Mouse (Mus musculus) heart, embryonic 14.5 days (tissue): ENCODE data around the gene Myd88. TPM values are rescaled to one million over a fixed set of nuclear protein-coding genes. Genes with fewer than 3 reads are reported as not detected.

ENCODE experiments used
- ATAC-seq: fragments of 200-750 bp; cut with Nextera tagmentation; 2 replicates; pipeline ENCODE4 v1.8.0; 2017; ENCODE audit warnings: low read depth, moderate TSS enrichment; ENCODE audit not compliant: insufficient number of reproducible peaks, insufficient read depth, low FRiP score
- H3K27ac ChIP-seq, 2 experiments: fragments of 200-500 bp in 1 of 2; fragments of 300-500 bp in 1 of 2; sonication (generic) in 1 of 2; replicated peaks in 1 of 2; 2 replicates each; pipeline ENCODE4 v1.5.1; 2012 to 2014; ENCODE audit warnings: low read depth in 2 of 2, low read length in 2 of 2, control low read depth in 1 of 2, mild to moderate bottlenecking in 1 of 2, mixed read lengths in 1 of 2; ENCODE audit not compliant: control insufficient read depth in 1 of 2, insufficient read depth in 1 of 2
- H3K27me3 ChIP-seq: fragments of 300-500 bp; sonication (generic); 2 replicates; pipeline ENCODE4 v1.6.1; 2014; ENCODE audit warnings: mild to moderate bottlenecking, low read length, control low read depth; ENCODE audit not compliant: control insufficient read depth, insufficient read depth
- H3K36me3 ChIP-seq: fragments of 300-500 bp; sonication (generic); 2 replicates; pipeline ENCODE4 v1.6.1; 2014; ENCODE audit warnings: mild to moderate bottlenecking, control low read depth, low read length, mixed read lengths; ENCODE audit not compliant: control insufficient read depth, insufficient read depth
- H3K4me1 ChIP-seq, 2 experiments: fragments of 200-500 bp in 1 of 2; fragments of 300-500 bp in 1 of 2; sonication (generic) in 1 of 2; 2 replicates each; pipeline ENCODE4 v1.6.1; 2012 to 2014; ENCODE audit warnings: low read length in 2 of 2, control low read depth in 1 of 2, mixed read lengths in 1 of 2; ENCODE audit not compliant: control insufficient read depth in 2 of 2, insufficient read depth in 2 of 2
- H3K4me2 ChIP-seq: fragments of 300-500 bp; sonication (generic); 2 replicates; pipeline ENCODE4 v1.6.1; 2014; ENCODE audit warnings: mild to moderate bottlenecking, low read length
- H3K4me3 ChIP-seq, 2 experiments: fragments of 200-500 bp in 1 of 2; fragments of 300-500 bp in 1 of 2; sonication (generic) in 1 of 2; 2 replicates each; pipeline ENCODE4 v1.5.1; 2012 to 2014; ENCODE audit warnings: low read length in 2 of 2, mild to moderate bottlenecking in 2 of 2, control low read depth in 1 of 2, low read depth in 1 of 2, moderate library complexity in 1 of 2; ENCODE audit not compliant: control insufficient read depth in 1 of 2, insufficient read depth in 1 of 2
- H3K9ac ChIP-seq: fragments of 300-500 bp; sonication (generic); 2 replicates; pipeline ENCODE4 v1.6.1; 2014; ENCODE audit warnings: mild to moderate bottlenecking, low read length
- H3K9me3 ChIP-seq: fragments of 300-500 bp; sonication (generic); 2 replicates; pipeline ENCODE4 v1.6.1; 2016; ENCODE audit warnings: low read length, control low read depth; ENCODE audit not compliant: control insufficient read depth
- WGBS: fragments of 180-500 bp; shearing (Covaris S2); extraction: QIAGEN DNeasy Blood & Tissue Kit; methylation state at CpG from one replicate; pipeline ENCODE4 v1.1.7; 2014; 5-methylcytosine and 5-hydroxymethylcytosine counted together
- polyA plus RNA-seq: library from polyadenylated mRNA; unstranded; fragments of >200 nt; fragmentation: Nextera tagmentation; extraction: Ambion mirVana; gene quantifications from 2 replicates; pipeline ENCODE4 v1.2.1, GENCODE M21; 2014

Myd88 gene
- polyA plus RNA-seq, 1 experiment from 2014 or later, result 14.9 TPM

DNA sequence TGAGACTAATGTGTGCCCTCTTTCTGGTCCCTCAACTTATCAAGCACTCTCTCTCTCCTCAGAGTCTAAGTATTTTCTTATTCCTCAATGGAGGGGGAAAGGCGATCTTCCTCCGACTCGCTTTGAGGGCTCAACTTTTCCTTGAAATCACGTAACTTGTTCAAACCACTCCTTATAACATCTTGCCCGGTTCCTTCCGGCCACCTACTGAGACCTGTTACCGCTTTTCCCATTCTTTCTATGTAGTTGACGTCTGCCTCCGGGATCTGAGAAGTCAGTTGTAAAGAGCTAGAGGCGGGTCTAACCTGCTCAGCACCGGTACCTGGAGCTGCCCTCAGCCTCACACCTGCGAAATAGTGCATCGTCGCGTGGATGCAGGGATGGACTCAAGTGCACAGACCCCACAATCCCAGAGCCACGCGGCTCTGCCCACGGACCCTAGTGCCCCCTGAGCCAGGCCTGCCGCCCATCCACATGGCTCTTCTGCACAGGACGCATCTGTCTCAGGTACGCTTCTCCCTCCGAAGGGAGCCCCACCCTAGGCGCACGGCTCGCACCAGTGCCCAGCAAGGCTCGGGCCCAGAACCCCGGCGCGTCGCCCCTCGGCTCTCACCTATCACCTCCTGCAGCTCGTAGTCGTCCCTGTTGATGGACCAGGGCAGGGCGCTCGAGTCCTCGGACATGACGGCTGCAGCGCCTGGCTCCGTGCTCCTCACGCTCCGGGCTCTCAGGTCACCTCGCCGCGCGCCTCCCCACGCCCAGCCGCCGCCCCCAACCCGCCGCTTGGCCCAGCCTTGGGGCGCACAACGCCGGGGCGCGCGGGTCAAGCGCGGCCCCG lies 19.6 kb downstream of the Myd88 start:
- peaks cover 0 to 10% of the 10 kb centered on the region in 2 experiments; a peak in 2 of 4 replicates for H3K4me1 ChIP-seq
- H3K9ac ChIP-seq, result peak overlapping the region; percentile 91
- peak; percentile 15 for ATAC-seq
- no peaks in the 10 kb centered on the region for H3K27me3 ChIP-seq
- H3K4me3 ChIP-seq, result peak overlapping the region; percentile 53 to 95
- 2% methylated on average over 59 of the region's 59 CpGs for WGBS
- H3K4me2 ChIP-seq, result peak overlapping the region; percentile 99
- no peaks in the 10 kb centered on the region for H3K9me3 ChIP-seq
- H3K36me3 ChIP-seq, result 0 out of 2 replicates have a peak, but pooled peaks cover 6% of the 10 kb centered on the region
- peak overlapping the region; percentile 89 to 93; a peak in 3 of 4 replicates for H3K27ac ChIP-seq

- Histone ChIP-seq H3K9ac (peak overlapping the region; percentile 91), H3K36me3 (0 out of 2 replicates have a peak, but pooled peaks cover 6% of the 10 kb centered on the region), H3K27me3 (no peaks in the 10 kb centered on the region), H3K9me3 (no peaks in the 10 kb centered on the region), H3K4me3 (peak overlapping the region; percentile 53 to 95), H3K4me1 (peaks cover 0 to 11% of the 10 kb centered on the region in 2 experiments; a peak in 2 of 4 replicates), H3K4me2 (peak overlapping the region; percentile 99), H3K27ac (0 out of 4 replicates have a peak overlapping the region, but pooled peaks of 1 of the 2 experiments have one; percentile 19)
- 10% methylated on average over 7 of the region's 7 CpGs for WGBS
- ATAC-seq, result no peak
These were observed 20.3 kb downstream of the Myd88 start for GRCm38 (mm10) chr9:119320946-119321345.

GRCm38 (mm10) chr9:119320446-119320845 lies 20.8 kb downstream of the Myd88 start:
- H3K9ac ChIP-seq, result no peak overlapping the region
- H3K27ac ChIP-seq, result no peak overlapping the region
- no peak for ATAC-seq
- no peaks in the 10 kb centered on the region for H3K27me3 ChIP-seq
- peaks cover 0 to 11% of the 10 kb centered on the region in 2 experiments; a peak in 2 of 4 replicates for H3K4me1 ChIP-seq
- H3K4me2 ChIP-seq, result peak overlapping the region; percentile 99
- H3K9me3 ChIP-seq, result no peaks in the 10 kb centered on the region
- 81% methylated on average over 7 of the region's 7 CpGs for WGBS
- H3K4me3 ChIP-seq, result no peak overlapping the region
- 0 out of 2 replicates have a peak, but pooled peaks cover 6% of the 10 kb centered on the region for H3K36me3 ChIP-seq

DNA sequence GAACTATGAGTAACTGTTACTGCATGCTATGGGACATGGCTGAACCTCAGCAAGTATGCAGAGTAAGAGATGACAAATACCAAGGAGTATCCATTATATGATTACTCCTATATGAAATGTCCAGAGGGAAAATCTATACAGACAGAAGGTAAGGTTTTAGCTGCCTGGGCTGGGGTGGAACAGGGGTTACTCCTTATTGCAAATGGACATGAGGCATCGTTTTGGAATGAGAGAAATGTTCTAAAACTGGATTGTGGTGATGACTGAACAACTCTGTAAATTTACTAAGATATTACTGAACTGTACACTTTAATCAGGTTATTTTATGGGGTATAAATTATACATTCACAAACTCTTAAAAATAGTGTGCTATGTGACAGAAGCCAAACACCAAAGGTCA lies 22.3 kb downstream of the Myd88 start:
- Histone ChIP-seq H3K9me3 (no peaks in the 10 kb centered on the region), H3K36me3 (0 out of 2 replicates have a peak, but pooled peaks cover 6% of the 10 kb centered on the region), H3K27ac (no peak overlapping the region), H3K4me1 (peaks cover 0 to 11% of the 10 kb centered on the region in 2 experiments; a peak in 2 of 4 replicates), H3K9ac (no peak overlapping the region), H3K4me3 (no peak overlapping the region), H3K4me2 (no peak overlapping the region), H3K27me3 (no peaks in the 10 kb centered on the region)
- ATAC-seq, result no peak
- WGBS, result 76% methylated on average over 1 of the region's 1 CpGs

DNA sequence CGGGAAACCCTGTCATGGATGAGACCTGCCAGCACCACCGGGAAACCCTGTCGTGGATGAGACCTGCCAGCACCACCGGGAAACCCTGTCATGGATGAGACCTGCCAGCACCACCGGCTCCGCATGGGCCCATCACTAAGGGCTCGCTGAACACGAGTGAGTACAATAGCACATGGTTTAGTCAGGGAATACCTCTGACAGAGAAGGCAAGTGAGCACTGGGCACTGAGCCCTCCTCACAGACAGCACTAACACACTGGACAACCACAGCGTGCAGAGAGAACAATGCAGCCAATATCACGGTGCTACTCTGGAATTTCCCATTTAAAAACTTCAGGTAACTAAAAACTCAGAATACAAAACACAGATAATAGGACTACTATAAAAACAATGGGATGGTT lies 28.1 kb downstream of the Myd88 start:
- H3K4me3 ChIP-seq, result no peak overlapping the region
- ATAC-seq, result no peak
- WGBS, result 70% methylated on average over 10 of the region's 10 CpGs
- no peak overlapping the region for H3K4me2 ChIP-seq
- H3K27ac ChIP-seq, result 0 out of 4 replicates have a peak overlapping the region, but pooled peaks of 1 of the 2 experiments have one; percentile 22
- no peaks in the 10 kb centered on the region for H3K9me3 ChIP-seq
- H3K36me3 ChIP-seq, result 0 out of 2 replicates have a peak, but pooled peaks cover 3% of the 10 kb centered on the region
- H3K4me1 ChIP-seq, result peaks cover 2 to 14% of the 10 kb centered on the region in 2 experiments; a peak in 1 of 4 replicates
- H3K9ac ChIP-seq, result no peak overlapping the region
- H3K27me3 ChIP-seq, result no peaks in the 10 kb centered on the region

GRCm38 (mm10) chr9:119309067-119309466 lies 32.1 kb downstream of the Myd88 start:
- no peaks in the 10 kb centered on the region for H3K9me3 ChIP-seq
- no peak overlapping the region for H3K4me2 ChIP-seq
- no peak overlapping the region for H3K9ac ChIP-seq
- H3K27ac ChIP-seq, result no peak overlapping the region
- H3K27me3 ChIP-seq, result no peaks in the 10 kb centered on the region
- H3K36me3 ChIP-seq, result peaks cover 5% of the 10 kb centered on the region; the same call in 1 of the 2 replicates
- no peak for ATAC-seq
- 93% methylated on average over 1 of the region's 1 CpGs for whole genome bisulfite sequencing
- no peak overlapping the region for H3K4me3 ChIP-seq
- H3K4me1 ChIP-seq, result peaks cover 4 to 9% of the 10 kb centered on the region in 2 experiments; a peak in 2 of 4 replicates

DNA sequence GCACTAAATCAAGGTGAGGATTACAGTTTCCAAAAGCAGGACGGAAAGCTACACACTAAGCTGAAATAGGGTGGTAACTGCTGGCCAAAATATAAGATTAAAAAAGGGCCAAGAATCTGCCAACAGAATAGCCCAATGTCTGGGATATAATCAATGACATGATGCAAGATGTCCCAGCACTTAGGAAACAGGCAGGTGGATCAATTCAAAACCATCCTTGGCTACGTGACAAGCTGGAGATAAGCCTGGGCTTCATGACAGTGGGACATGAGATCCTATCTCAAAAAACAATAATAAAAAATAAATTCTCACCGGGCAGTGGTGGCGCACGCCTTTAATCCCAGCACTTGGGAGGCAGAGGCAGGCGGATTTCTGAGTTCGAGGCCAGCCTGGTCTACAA lies 35.3 kb downstream of the Myd88 start:
- H3K27me3 ChIP-seq, result no peaks in the 10 kb centered on the region

More for the DNA sequence above, 35.3 kb downstream of the Myd88 start:
- WGBS, result 90% methylated on average over 7 of the region's 7 CpGs
- Histone ChIP-seq H3K9ac (no peak overlapping the region), H3K4me2 (no peak overlapping the region), H3K4me3 (no peak overlapping the region), H3K4me1 (peaks cover 4 to 9% of the 10 kb centered on the region in 2 experiments; a peak in 2 of 4 replicates), H3K27ac (no peak overlapping the region), H3K9me3 (no peaks in the 10 kb centered on the region), H3K36me3 (peaks cover 25% of the 10 kb centered on the region)
- no peak for ATAC-seq
